In genomic region chr13:29434726-29435125, GRCm38 (mm10) we compare ENCODE assay signal across 14 mouse cellular contexts.
A peak's percentile ranks its signal among the peaks of the same experiment; 100 is the strongest.
DNase-seq lines count a peak whose midpoint lies in the region; ATAC-seq lines count a peak whose summit lies in the region.
"Had no signal": no experiment of that assay in that cellular context is flagged by ENCODE, and none has a peak within 500 bp of the region (broad histone marks: within the 10 kb centered on the region; RNA-seq: fewer than 3 reads in every experiment).

No protein-coding gene starts in this region.

- peak; percentile 68 to 76 for DNase-seq in cerebellum, postnatal 10 days
- peak; percentile 39 to 51 for DNase-seq in left cerebral cortex, postnatal 14 days (ENCODE audit: low spot score in 2 of 2)
- no peak for DNase-seq in left cerebral cortex, postnatal 36 days (ENCODE audit: low spot score in 2 of 2)
- peak; percentile 55 to 62 for DNase-seq in layer of hippocampus, adult 8-10 months (ENCODE audit: low spot score in 2 of 2)
- DNase-seq in retina, embryonic 14.5 days (ENCODE audit: low spot score) = peak; percentile 23
- DNase-seq in kidney, postnatal 36 days = no peak
- DNase-seq: adrenal gland, postnatal 10 days; gastrocnemius, postnatal 14 days; liver, postnatal 0 days had no signal

- 0 out of 2 replicates have a peak, but pooled peaks cover 4% of the 10 kb centered on the region for H3K36me3 ChIP-seq in heart, embryonic 12.5 days
- H3K36me3 ChIP-seq: limb, embryonic 12.5 days had no signal

- peaks cover 7% of the 10 kb centered on the region; the same call in 1 of the 2 replicates for H3K9me3 ChIP-seq in heart, embryonic 12.5 days (replicated peaks)
- H3K9me3 ChIP-seq: heart, embryonic 13.5 days; limb, embryonic 12.5 days had no signal

- no peak overlapping the region for H3K9ac ChIP-seq in heart, embryonic 12.5 days
- H3K9ac ChIP-seq: heart, embryonic 13.5 days; limb, embryonic 12.5 days; liver, postnatal 0 days had no signal

- H3K27ac ChIP-seq in heart, embryonic 12.5 days (ENCODE audit: poor library complexity, severe bottlenecking) = no peak overlapping the region
- H3K27ac ChIP-seq: heart, embryonic 13.5 days; limb, embryonic 12.5 days; macrophage had no signal

- H3K4me3 ChIP-seq in heart, embryonic 12.5 days = no peak overlapping the region
- H3K4me3 ChIP-seq: heart, embryonic 13.5 days; limb, embryonic 12.5 days had no signal

- 51% methylated on average over 4 of the region's 4 CpGs for WGBS in heart, embryonic 12.5 days

- no peak overlapping the region for H3K4me2 ChIP-seq in heart, embryonic 12.5 days
- H3K4me2 ChIP-seq: heart, embryonic 13.5 days; limb, embryonic 12.5 days had no signal

- intact Hi-C loops in left cerebral cortex, postnatal 14 days (cut with DNase I) = no loop called here
- intact Hi-C loops in left cerebral cortex, postnatal 36 days (cut with DNase I) = no loop called here

- no peaks in the 10 kb centered on the region for H3K27me3 ChIP-seq in heart, embryonic 12.5 days (replicated peaks)
- H3K27me3 ChIP-seq: heart, embryonic 13.5 days; limb, embryonic 12.5 days had no signal

- no peak for ATAC-seq in cerebellum, adult (ENCODE audit: insufficient number of reproducible peaks, low FRiP score, low TSS enrichment)
- no peak for ATAC-seq in heart, embryonic 12.5 days (ENCODE audit: insufficient number of reproducible peaks, low FRiP score)
- ATAC-seq: liver, postnatal 0 days had no signal

- peaks cover 10% of the 10 kb centered on the region for H3K4me1 ChIP-seq in heart, embryonic 12.5 days (replicated peaks)

Comparison
In these comparisons a context has a peak if more than half of its experiments do, and no peak if none do; other contexts are left out.
1. DNase-seq: peak in cerebellum, postnatal 10 days (2 of 2), left cerebral cortex, postnatal 14 days (2 of 2), layer of hippocampus, adult 8-10 months (2 of 2) and retina, embryonic 14.5 days (single experiment); none in left cerebral cortex, postnatal 36 days (0 of 2) and kidney, postnatal 36 days (0 of 2).